Mouse (Mus musculus): ENCODE data around the gene Ccr4.
"Not testable (repeated sequence)": the region's sequence is repeated elsewhere in the genome, so short reads cannot be mapped to it uniquely, and the experiment has no call there.

Gene Ccr4

GRCm38 (mm10) chr9:114522501-114522900, 17.8 kb upstream of the Ccr4 start:
- no peak for DNase-seq (ENCODE audit: low spot score in 2 of 2)

- DNase-seq (ENCODE audit: low spot score in 2 of 2) = no peak
These were observed 17.3 kb upstream of the Ccr4 start for GRCm38 (mm10) chr9:114522041-114522440.

DNA sequence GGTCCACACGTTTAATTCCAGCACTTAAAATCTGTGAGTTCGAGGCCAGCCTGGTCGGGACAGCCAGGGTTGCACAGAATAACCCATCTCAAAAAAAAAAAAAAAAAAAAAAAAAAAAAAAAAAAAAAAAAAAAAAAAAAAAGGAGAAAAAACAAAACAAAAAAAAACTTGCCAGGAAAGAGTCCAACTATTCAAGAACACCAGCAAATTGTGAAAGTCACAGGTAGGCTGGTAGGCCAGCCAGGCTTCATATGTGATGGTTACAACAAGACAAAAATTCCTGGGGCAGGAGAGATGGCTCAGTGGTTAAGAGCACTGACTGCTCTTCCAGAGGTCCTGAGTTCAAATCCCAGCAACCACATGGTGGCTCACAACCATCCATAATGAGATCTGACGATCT, 15.8 kb upstream of the Ccr4 start:
- not testable (repeated sequence) for DNase-seq (ENCODE audit: low spot score in 2 of 2)

- DNase-seq (ENCODE audit: low spot score in 2 of 2) = no peak
These were observed 14.2 kb upstream of the Ccr4 start for GRCm38 (mm10) chr9:114518812-114519477.

GRCm38 (mm10) chr9:114517924-114518497, 13.3 kb upstream of the Ccr4 start:
- no peak for DNase-seq (ENCODE audit: low spot score in 2 of 2)

- DNase-seq (ENCODE audit: low spot score in 2 of 2) = no peak
These were observed 10.6 kb upstream of the Ccr4 start, which contains the start of gene C130032M10Rik for GRCm38 (mm10) chr9:114515364-114515763. TSS of gene C130032M10Rik (plus strand) at chr9:114515697.

GRCm38 (mm10) chr9:114512831-114513230, 8.1 kb upstream of the Ccr4 start:
- DNase-seq (ENCODE audit: low spot score in 2 of 2) = no peak

DNA sequence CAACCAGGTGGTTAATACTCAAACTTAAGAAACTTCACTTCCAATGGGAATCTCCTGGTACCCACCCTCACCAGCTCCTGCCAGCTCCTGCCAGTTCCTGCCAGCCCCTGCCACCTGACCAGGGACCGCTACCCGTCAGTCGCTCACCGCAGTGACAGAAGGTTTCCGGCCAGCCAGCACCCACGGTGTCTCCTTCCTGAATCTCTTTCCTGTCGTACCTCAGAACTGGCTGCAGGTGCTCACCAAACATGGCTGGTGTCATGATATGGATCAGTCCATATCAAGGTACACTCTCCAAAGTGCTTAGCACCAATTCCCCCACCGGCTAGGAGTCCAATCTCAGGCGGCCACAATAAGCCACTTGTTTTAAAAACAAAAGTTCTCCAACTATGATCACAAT, 5.1 kb upstream of the Ccr4 start:
- peak; percentile 9 to 16 for DNase-seq (ENCODE audit: low spot score in 2 of 2)

- DNase-seq (ENCODE audit: low spot score in 2 of 2) = peak in 1 of 2 experiments; percentile 12
These were observed 2.7 kb upstream of the Ccr4 start for GRCm38 (mm10) chr9:114507421-114507820.

- no peak for DNase-seq (ENCODE audit: low spot score in 2 of 2)
These were observed 1.8 kb upstream of the Ccr4 start for GRCm38 (mm10) chr9:114506564-114506963.

- no peak for DNase-seq (ENCODE audit: low spot score in 2 of 2)
These were observed 1.8 kb downstream of the Ccr4 start for GRCm38 (mm10) chr9:114502711-114503427.

DNA sequence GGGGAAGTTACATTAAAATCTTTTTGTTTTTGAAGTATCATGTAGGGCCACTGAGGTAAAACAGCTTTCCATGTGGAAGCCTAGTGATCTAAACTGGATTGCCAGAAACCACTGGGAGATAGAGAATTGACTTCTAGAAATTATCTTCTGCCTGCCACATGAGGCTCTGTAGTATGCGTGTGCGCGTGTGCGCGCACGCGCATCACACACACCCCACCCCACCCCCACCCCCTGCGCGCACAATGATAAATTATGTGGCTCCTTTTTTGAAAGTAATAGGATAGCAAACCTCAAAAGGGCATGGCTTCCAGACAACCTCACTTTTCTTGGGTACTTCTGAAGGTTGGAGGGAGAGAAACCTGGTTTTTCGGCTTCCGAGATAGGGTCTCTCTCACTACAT, 2.8 kb downstream of the Ccr4 start:
- no peak for DNase-seq (ENCODE audit: low spot score in 2 of 2)

- DNase-seq (ENCODE audit: low spot score in 2 of 2) = peak in 1 of 2 experiments; percentile 12
These were observed 3.6 kb downstream of the Ccr4 start for GRCm38 (mm10) chr9:114501111-114501510.

DNA sequence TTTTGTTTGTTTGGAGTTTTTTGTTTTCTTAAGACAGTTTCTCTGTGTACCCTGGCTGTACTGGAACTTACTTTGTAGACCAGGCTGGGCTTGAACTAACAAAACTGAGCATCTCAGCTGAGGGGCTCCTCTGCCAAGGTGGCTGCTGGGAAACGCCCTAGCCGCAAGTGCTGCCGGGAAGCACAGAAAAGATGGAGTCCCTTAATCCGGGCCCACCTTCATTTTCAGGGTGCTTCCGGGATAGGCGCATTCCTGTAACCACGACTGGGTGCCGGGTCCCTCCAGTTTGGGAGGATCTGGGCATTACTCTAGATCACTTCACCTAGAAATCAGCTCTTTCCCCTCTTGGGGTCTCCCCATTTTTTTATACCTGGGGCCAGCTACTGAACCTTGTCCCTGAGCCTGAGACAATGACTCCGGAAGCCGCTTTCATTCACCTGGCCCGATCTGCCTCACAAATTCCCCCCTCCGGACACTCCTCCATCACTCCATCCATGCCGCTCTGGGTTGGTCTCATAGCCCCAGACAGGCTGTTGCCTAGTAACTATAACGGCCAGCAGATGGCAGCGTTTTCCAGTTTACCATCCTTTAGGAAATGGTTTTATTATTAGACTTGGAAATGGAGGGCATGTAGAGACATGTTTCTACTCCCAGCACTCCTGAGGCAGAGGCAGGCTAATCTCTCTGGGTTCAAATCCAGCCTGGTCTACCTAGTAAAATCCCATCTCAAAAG, 4.8 kb downstream of the Ccr4 start:
- DNase-seq (ENCODE audit: low spot score in 2 of 2) = peak in 1 of 2 experiments; percentile 26

DNA sequence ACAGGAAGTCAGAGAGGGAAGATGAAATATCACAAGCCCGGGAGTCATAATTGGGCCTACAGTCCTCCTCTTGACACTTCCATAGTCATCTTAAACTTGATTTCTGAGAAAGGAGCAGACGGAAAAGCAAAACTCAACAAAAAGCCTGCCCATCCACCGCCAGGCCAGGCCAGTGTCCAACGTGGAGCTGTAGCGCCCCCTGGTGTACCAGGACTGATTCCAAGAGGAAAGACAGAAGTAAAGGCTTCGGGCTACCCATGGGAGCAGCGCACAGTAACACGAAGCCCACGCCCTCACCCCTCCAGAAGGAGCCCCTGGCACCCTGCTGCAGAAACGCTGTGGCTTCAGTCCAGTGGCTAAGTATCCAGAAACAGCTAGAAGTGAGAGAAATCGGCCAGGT, 6.5 kb downstream of the Ccr4 start:
- DNase-seq (ENCODE audit: low spot score in 2 of 2) = peak; percentile 59 to 69

- no peak for DNase-seq (ENCODE audit: low spot score in 2 of 2)
These were observed 8.2 kb downstream of the Ccr4 start for GRCm38 (mm10) chr9:114496469-114496868.

- no peak for DNase-seq (ENCODE audit: low spot score in 2 of 2)
These were observed 17.0 kb downstream of the Ccr4 start for GRCm38 (mm10) chr9:114487481-114488258.

- no peak for DNase-seq (ENCODE audit: low spot score in 2 of 2)
These were observed 17.9 kb downstream of the Ccr4 start for GRCm38 (mm10) chr9:114486808-114487207.

GRCm38 (mm10) chr9:114484771-114485170, 19.9 kb downstream of the Ccr4 start:
- no peak for DNase-seq (ENCODE audit: low spot score in 2 of 2)

GRCm38 (mm10) chr9:114480940-114481339, 23.8 kb downstream of the Ccr4 start:
- DNase-seq (ENCODE audit: low spot score in 2 of 2) = no peak

DNA sequence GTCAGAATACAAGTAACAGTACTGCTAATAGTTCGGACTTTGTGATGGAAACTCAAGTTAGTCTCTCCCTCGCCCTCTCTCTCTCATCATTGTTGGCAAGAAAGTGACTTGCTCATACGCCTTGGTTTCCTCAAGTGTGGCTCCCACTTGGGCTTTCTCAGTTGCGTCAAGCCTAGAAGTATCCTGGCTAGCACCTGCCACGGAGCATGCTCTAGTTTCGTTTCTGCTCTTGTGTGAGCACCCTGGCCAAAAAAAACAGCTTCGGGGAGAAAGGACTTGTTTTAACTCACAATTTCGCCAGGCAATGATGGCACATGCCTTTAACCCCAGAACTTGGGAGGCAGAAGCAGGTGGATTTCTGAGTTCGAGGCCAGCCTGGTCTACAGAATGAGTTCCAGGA, 27.7 kb downstream of the Ccr4 start:
- DNase-seq (ENCODE audit: low spot score in 2 of 2) = no peak
